Mouse (Mus musculus) Patski (cell line): ENCODE measurements around the gene Tmem132d. TPM values are rescaled to one million over a fixed set of nuclear protein-coding genes. Genes with fewer than 3 reads are reported as not detected.
A peak's percentile ranks its signal among the peaks of the same experiment; 100 is the strongest.

Experiments
- ATAC-seq: fragments of 100-300 bp; one replicate; pipeline ENCODE4 v1.8.0; 2021
- CTCF ChIA-PET: fragments of 350-600 bp; sonication (Branson Sonifier 250); formaldehyde crosslinking; loops from one replicate; lab custom pipeline; 2022; ENCODE audit warnings: inconsistent platforms; lab: Charles Lee
- POLR2A ChIA-PET: fragments of 350-600 bp; sonication (Branson Sonifier 250); formaldehyde crosslinking; loops from one replicate; lab custom pipeline; 2022; ENCODE audit warnings: antibody characterized with exemption, inconsistent platforms; lab: Charles Lee
- DNase-seq: peaks from one replicate; pipeline ENCODE4 v3.0.0-alpha.2; 2011; ENCODE audit warnings: low read depth, low spot score
- H3K27me3 ChIP-seq: fragments of 371-371 bp; one replicate; pipeline ENCODE4 v1.5.1; 2021
- CTCF ChIP-seq: fragments of 100-300 bp; IDR thresholded peaks from one replicate; pipeline ENCODE4 v1.5.1; 2021
- in situ Hi-C: fragments of 300-500 bp; cut with MboI; formaldehyde crosslinking; loops from 3 replicates; pipeline ENCODE4 v1.11.1; 2018; ENCODE audit warnings: low pct_unique_long_range_greater_than_20kb, mixed read lengths
- polyA plus RNA-seq: library from polyadenylated mRNA; unstranded; gene quantifications from one replicate; pipeline ENCODE4 v1.2.3, GENCODE M21; 2021

Tmem132d gene
- polyA plus RNA-seq, 1 experiment from 2014 or later: not detected

DNA sequence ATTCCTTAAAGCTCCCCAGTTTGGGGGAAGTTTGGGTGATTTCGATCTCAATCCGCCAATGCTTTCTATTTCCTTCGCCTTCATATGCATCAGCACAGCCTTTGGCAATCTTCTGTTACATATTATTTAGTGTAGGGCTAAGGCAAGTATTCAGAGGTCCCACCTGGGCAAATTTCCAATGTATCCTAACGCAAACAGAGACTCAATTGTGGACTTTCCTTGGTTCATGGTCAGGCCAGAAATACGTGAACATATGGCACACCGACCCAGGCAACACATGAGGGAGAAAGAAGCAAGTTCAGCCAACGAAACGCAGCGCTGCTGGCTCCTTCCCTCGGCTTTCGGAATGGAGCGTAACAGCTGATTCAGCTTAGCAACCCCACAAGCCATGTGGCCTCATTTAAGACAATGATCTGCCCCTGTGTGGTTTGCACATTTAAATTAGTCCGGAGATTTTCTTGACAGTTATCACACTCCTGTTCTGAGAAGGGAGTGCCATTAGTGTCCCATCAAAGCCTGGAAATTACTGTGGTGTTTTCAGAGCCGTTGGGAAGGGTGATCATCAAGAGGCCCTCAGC, 242.5 kb downstream of the Tmem132d start:
- in situ Hi-C loops: no loop called here
- H3K27me3 ChIP-seq: no peaks in the 10 kb centered on the region
- ChIA-PET POLR2A (no interaction called here), CTCF (no interaction called here)
- DNase-seq (no peak), ATAC-seq (no peak)
- TF ChIP-seq CTCF: no peak

DNA sequence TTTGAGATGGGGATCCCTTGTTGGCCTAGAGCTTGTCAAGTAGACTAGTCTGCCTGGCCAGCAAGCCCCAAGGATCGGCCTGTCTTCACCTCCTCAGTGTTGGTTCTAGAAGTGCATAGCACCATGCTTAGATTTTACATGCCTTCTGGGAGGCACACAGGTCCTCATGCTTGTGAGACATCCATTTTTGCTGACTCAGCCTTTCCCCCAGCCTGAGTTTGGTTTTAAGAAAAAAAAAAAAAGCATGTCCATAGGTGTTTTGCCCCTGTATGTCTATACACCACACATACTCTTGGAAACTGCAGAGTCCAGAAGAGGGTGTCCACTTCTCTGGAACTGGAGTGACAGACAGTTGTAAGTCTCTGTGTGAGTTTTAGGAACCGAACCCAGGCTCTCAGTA, 256.6 kb downstream of the Tmem132d start:
- DNase-seq (no peak), ATAC-seq (no peak)
- in situ Hi-C loops: no loop called here
- POLR2A ChIA-PET: no interaction called here
- H3K27me3 ChIP-seq: no peaks in the 10 kb centered on the region
- CTCF ChIA-PET: no interaction called here
- TF ChIP-seq CTCF: no peak

- DNase-seq (no peak), ATAC-seq (no peak)
- ChIA-PET CTCF (no interaction called here), POLR2A (no interaction called here)
- in situ Hi-C loops: no loop called here
- no peaks in the 10 kb centered on the region for H3K27me3 ChIP-seq
- no peak for TF ChIP-seq CTCF
These were observed 273.8 kb downstream of the Tmem132d start for GRCm38 (mm10) chr5:128158901-128159675.

GRCm38 (mm10) chr5:128151461-128151860, 281.4 kb downstream of the Tmem132d start:
- H3K27me3 ChIP-seq: no peaks in the 10 kb centered on the region
- ATAC-seq (no peak), DNase-seq (no peak)
- ChIA-PET CTCF (no interaction called here), POLR2A (no interaction called here)
- in situ Hi-C loops: no loop called here
- no peak for TF ChIP-seq CTCF

- ATAC-seq (no peak), DNase-seq (no peak)
- ChIA-PET CTCF (no interaction called here), POLR2A (no interaction called here)
- H3K27me3 ChIP-seq: no peaks in the 10 kb centered on the region
- in situ Hi-C loops: no loop called here
- TF ChIP-seq CTCF: no peak
These were observed 285.8 kb downstream of the Tmem132d start for GRCm38 (mm10) chr5:128146901-128147645.

DNA sequence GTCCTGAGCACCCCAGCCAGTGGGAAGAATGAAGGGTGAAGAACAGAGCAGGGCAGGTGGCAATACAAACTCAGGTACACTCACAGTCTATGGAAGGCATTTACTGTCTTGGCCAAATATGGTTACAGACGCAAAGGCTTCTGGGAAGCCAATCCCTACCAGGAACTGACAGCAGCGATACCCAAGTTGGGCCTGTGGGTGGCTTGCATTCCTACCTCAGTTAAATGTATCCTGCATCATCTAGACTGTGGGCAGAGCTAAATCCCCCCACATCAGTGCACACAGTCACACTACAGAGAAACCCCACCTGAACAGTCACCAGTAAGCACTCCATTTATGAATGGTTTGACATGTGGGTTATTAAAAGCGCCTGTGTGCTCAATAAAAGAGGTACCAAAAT, 288.1 kb downstream of the Tmem132d start:
- ChIA-PET CTCF (no interaction called here), POLR2A (no interaction called here)
- no peak for ATAC-seq
- H3K27me3 ChIP-seq: no peaks in the 10 kb centered on the region
- DNase-seq: no peak
- in situ Hi-C loops: no loop called here
- TF ChIP-seq CTCF: no peak

- ChIA-PET POLR2A (no interaction called here), CTCF (no interaction called here)
- in situ Hi-C loops: no loop called here
- no peak for DNase-seq
- H3K27me3 ChIP-seq: no peaks in the 10 kb centered on the region
- no peak for ATAC-seq
- no peak for TF ChIP-seq CTCF
These were observed 296.1 kb downstream of the Tmem132d start for GRCm38 (mm10) chr5:128136818-128137217.

DNA sequence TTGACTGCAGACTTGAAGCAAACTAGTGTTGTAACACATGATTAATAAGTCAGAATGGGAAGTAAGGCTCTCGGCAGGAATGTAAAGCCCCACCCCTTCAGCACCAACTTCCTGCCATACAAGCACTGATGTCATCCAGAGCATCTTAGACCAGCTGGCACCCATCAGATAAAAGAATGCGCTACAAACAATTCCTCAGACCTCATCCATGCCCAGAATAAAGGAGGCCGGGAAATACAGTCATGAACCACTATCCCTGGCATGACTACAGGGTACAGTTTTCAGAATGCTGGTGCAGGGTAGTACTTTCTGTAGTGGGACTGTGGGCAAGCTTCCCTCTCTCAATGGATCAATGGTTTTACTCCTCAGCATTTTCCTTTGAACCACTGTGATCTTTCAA, 310.2 kb downstream of the Tmem132d start:
- in situ Hi-C loops: no loop called here
- no peaks in the 10 kb centered on the region for H3K27me3 ChIP-seq
- CTCF ChIA-PET: interaction anchor here (1.1 kb wide), 1 partner anchor 8 kb away, joined by 3 read pairs; no protein-coding TSS in a partner anchor
- ATAC-seq: peak; percentile 99
- POLR2A ChIA-PET: no interaction called here
- DNase-seq: peak; percentile 76
- TF ChIP-seq CTCF: no peak

- TF ChIP-seq CTCF: no peak
- DNase-seq (no peak), ATAC-seq (no peak)
- H3K27me3 ChIP-seq: no peaks in the 10 kb centered on the region
- ChIA-PET CTCF (no interaction called here), POLR2A (no interaction called here)
- in situ Hi-C loops: no loop called here
These were observed 313.7 kb downstream of the Tmem132d start for GRCm38 (mm10) chr5:128119171-128119570.

DNA sequence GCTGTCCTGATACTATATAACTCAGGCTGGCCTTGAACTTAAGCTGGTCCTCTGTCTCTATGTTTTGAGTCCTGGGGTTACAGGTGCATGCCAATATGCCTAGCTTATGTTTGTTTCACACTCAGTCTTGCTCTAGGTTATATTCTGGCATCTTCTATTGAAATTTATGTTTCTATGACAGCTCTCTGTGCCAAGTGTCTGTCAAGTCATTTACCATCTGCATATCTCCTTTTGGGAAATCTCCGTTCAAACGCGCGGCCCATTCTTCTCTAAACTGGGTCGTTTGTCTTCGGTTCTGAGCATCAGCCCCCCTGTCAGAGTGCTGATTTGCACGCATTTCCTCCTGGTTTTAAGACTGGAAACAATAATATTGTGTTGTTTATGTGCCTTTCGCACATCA, 319.8 kb downstream of the Tmem132d start:
- H3K27me3 ChIP-seq: no peaks in the 10 kb centered on the region
- in situ Hi-C loops: no loop called here
- no peak for TF ChIP-seq CTCF
- ChIA-PET POLR2A (no interaction called here), CTCF (interaction anchor here (1.8 kb wide), 1 partner anchor 87 kb away, joined by 3 read pairs; no protein-coding TSS in a partner anchor)
- ATAC-seq (no peak), DNase-seq (no peak)

DNA sequence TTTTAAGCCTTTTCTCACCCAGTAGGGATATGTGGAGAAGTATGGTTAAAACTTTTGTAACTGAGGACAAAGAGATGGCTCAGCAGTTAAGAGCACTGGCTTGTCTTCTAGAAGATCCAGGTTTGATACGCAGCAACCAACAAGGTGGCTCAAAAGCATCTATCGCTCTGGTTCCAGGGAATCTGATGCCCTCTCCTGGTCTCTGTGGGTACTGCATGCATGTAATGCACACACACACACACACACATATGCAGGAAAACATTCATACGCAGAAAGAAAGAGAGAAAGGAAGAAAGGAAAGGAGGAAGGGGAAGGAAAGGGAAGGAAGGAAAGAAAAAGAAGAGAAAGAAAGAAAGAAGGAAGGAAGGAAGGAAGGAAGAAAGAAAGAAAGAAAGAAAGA, 320.4 kb downstream of the Tmem132d start:
- TF ChIP-seq CTCF: no peak
- in situ Hi-C loops: no loop called here
- no peak for DNase-seq
- POLR2A ChIA-PET: no interaction called here
- no peak for ATAC-seq
- no peaks in the 10 kb centered on the region for H3K27me3 ChIP-seq
- CTCF ChIA-PET: interaction anchor here (1.8 kb wide), 1 partner anchor 87 kb away, joined by 3 read pairs; no protein-coding TSS in a partner anchor
